Mouse (Mus musculus) fibroblast of lung, adult 2 months (primary cell): ENCODE measurements around the gene Camk1g.

Experiments used
- DNase-seq: peaks from one replicate; pipeline ENCODE4 v3.0.0-alpha.2; 2011; ENCODE audit warnings: low read depth

The Camk1g gene

DNA sequence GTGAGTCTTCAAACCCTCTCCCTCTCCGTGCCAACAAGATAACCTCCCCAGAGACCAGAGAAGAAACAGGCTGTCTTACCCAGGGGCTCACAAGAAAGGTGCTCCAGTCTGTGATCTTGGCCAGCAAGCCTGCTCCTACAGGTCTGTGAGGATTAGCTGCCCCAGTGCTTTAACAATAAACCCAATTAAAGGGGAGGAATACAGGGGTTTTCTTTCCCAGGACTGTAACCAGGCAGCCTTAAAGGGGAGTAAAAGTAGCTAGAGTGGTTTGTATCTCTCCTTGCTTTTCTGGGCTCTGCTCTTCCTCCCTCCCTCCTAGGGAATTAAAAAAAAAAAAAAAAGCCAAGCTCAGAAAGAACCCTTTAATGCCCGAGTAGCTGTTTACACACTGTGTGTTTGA lies at the start of gene Camk1g:
TSS of gene Camk1g (minus strand) at position 203 of the 400 bp plus-strand sequence.
- DNase-seq, result no peak

DNA sequence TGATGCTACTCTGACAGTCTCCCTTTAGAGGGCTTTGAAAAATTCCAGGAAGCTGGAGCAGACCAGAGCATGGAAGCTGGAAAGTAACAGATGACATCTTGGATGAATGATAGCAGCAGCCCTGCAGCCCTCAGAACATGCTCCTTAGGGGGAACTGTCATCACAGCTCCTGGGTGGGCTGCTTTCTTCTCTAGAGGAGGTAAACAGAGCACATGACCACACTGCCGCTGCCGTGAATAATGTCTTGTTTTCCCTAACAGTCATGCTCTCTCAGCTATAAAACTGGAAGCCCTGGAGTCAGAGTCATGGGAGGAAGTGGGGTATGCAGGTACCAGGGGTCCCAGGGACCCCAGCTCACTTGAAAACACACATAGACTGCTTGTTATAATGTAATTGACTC lies 49.1 kb upstream of the Camk1g start:
- DNase-seq, result no peak

DNA sequence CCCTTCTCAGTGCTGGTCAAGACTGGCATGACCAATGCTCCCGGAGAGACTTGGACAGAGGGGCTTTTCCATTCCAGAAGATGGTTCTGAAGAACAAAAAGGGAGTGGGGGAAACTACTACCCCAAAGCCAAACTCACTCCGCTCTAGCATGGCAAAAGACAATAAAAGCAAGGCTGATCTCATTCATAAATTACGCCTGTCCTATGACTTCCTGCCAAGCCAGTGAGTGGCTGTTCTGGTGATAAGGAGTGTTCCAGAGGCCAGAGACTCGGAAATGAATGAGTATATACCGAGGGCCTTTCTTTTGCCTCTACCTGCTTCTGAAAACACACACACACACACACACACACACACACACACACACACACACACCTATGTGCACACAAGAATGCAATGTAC lies 48.6 kb upstream of the Camk1g start:
- no peak for DNase-seq

DNA sequence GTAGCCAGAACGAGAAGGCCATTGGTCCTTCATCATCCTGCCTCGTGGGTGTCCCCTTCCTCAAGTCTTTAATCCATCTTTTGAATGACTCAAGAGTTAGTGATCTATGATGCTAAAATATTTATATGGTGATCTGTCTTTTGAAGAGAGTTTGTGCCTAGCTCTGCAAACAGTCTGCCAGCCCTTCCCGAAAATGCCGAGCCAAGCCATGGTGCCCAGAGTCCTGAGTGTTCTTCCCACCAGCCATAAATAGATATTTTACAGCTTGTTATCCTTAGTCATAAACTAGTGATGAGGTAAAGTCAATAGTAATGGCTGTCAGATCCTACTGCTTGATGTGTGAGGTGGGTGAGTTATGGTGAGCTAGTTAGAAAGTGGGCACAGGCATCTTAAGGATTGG lies 44.0 kb upstream of the Camk1g start:
- no peak for DNase-seq

DNA sequence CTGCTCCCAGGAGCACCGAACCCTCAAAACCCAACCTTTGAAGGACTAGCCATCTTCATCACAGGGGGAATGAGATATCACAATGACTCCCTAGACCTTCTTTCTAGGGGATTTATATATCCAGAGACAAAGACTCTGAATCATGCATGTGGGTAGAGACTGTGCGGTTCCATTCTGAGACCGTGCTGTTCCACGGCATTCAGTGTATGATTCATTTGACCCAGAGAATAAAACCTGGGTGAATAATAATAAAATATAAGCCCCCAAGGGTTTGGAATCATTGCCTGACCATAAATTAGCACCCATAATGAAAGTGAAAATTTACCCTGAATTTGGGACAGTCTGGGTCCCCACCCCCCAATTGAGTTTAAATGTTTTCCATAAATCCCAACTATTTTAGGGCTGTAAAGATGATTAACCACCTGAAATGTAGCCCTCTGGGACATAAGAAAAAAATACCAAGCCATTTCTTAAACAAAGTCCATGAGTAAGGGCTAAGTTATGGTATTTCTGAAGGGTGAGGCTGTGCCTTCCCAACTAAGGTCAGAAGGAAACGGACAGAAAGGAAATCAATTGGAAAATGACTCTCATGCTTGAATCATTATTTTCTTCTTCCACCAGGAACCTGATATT lies 43.4 kb upstream of the Camk1g start:
- DNase-seq, result no peak

DNA sequence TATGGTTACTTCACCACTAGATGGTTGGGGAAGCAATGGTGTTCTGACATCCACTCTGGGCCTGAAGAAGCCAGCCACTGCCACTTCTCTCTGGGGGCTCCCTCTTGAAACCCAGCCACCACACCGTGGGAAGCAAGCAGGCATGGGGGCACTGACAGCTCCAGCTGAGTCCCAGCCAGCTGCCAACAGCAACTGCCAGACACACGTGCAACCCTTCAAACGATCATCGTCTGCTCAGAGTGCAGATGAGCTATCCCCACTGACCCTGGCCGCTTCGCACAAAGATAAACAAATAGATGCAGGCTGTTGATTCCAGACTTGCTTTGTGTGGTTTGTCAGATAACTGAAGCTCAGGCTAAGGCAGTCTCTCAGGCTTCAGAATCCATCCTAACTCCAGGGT lies 37.4 kb upstream of the Camk1g start:
- no peak for DNase-seq

DNA sequence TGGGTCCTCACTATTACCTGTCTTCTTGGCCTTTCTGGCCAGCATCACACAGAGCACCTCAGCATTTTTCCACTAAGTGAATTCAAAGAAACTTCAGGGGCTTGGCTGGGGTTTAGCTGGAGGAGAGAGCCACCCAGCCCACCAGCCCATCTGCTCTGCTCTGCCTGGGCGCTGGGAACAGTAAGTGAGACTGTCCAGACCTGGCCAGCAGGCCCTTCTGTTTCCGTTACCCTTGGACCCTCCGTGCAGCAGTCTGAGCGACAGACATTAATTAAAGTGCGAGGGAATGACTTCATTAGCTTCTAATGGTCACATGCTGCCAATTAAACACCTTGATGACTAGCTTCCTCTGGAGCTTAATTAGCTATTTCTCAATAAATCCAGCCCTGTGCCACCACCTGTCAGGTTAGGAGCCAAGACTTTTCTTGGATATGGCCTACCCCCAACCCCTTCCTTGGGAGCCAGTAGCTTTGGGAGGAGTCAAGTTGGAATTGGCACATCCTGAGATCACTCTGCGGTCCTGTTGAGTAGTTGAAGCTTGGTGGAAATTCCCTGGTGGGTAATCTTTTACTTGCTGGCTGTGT lies 36.1 kb upstream of the Camk1g start:
- DNase-seq, result no peak

DNA sequence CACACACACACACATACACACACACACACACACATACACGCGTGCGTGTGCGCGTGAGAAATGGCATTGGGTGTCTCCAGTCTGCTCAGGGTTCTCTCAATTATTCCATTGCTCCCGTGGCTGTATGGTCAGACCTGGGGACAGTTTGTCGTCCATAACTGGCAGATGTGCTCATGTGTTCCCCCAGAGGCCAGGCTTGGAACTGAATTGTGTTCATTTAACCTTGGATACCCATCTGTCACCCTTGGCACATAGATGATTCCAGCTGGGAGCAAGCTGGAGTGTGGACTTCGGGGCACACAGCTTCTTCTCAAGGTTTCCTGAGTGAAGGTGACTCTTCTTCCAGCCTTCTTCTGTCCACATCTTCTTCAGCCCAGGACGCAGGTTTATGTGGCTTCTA lies 31.6 kb upstream of the Camk1g start:
- DNase-seq, result no peak

DNA sequence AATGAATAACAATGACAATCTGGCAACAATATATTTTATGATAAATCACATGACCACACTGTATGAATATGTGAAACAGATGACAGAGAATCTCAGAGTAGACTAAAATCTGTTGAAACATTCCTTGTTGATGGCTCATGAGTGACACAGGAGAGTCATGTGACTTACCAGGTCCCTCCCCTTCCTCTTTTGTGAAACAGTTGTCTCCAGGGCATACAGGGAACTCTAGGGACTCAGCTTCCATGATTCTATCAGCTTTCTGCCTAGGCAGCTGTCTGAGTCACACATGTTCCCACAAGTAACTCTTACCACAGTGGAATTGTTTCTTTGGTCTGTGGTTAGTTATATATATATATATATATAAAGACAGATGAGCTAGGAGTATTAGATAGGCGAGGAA lies 30.2 kb upstream of the Camk1g start:
- peak; percentile 54 for DNase-seq

DNA sequence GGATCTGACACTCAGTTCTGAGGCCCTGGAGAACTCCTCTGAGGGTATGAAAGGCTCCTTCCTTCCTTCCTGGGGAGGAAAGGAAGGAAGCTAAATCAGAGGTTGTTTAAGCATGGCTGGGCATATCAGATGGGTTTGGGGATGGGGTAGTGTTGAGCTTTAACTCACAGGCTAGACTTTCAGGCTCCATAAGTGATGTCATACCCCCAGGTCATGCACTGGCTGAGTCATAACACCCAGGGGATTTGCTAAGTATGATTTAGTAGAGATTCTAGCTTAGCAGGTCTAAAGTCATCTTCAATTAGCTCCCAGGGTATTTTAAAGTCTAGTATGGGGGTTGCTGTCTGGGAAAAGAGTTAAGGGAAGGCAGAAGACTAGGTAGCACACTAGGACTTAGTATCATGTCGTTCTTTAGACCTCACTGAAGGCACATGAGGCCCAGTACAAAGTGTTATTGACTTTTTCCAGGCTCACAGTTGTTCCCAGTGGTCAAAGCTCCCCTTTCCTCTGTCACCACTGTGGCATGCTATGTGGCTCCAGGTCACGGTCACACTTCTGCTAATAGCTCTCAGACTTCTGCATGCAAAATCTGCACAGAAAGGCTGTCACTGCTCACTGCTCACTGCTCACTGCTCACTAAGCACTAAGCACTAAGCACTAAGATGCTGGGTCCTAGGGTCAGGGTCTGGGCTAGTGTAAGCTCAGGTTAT lies 28.8 kb upstream of the Camk1g start:
- no peak for DNase-seq

DNA sequence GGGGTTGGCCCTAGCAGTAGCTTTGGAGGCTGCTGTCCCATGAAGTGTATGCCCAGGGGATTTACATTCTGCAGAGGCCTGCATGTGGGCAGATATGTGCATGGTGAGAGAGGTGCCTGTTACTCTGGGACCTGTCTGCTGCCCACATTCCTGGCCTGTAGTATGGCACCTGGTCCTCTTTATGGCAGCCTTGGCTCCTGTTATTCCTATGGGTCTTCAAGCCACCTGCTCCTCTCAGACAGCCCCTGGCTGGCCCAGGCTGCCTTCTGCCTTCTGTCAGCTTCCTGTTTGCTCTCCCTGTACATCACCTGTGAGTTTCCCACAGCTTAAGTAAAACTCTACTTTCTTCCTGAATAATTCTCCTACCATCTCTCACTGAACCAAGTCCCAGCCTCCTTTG lies 27.0 kb upstream of the Camk1g start:
- DNase-seq, result no peak

DNA sequence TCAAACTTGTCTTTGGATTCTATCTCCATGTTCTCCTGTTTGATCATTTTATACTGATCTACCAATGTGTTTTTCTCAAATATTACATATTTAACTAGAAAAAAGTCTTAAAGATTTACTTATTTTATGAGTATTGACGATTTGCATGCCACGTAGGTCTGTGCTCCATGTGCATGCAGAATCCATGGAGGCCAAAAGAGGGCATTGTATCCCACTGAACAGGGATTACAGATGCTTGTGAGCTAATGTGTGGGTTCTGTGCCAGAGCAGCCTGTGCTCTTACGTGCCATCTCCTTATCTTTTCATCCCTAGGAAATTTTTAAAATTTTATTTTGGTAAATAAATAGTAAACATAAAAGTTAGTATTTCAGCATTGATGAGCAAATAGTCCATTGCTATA lies 22.2 kb upstream of the Camk1g start:
- no peak for DNase-seq

DNA sequence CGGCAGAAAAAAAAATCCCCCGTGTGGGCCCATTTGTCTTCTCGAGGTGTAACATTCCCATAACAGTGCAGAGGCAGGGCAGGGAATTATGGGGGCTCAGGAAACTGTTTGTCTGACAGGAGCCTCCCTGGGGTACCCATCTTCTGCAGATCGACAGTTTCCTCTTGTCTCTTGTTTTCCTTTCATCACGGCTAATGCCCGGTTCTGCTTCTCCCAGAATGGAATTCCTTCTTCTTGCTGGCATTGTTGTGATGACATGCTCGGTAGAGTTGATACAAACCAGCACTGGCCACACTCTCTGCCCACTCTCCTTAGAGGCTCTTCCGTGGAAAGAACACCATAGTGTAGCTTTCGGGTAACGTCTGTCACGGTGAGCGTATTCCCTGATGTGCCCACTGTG lies 19.9 kb upstream of the Camk1g start:
- DNase-seq, result no peak

DNA sequence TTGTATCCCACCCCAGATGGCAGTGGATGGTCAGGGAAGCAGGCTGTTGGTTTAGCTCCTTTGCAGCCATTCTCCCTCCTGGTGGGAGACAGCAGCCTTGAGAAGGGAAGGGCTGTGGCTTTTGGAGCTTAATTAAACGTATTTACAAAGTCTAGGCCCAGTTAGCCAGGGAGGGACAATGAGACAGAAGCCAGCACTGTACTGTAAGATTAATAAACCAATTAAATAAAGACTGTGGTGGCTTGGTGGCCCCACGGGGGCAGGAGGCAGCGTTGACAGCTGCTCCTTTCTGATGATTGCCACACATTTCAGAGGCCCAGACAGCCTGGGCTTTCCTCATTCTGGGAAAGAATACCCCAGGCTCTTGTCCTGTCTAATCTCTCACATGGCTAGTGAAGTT lies 19.4 kb upstream of the Camk1g start:
- DNase-seq, result no peak

DNA sequence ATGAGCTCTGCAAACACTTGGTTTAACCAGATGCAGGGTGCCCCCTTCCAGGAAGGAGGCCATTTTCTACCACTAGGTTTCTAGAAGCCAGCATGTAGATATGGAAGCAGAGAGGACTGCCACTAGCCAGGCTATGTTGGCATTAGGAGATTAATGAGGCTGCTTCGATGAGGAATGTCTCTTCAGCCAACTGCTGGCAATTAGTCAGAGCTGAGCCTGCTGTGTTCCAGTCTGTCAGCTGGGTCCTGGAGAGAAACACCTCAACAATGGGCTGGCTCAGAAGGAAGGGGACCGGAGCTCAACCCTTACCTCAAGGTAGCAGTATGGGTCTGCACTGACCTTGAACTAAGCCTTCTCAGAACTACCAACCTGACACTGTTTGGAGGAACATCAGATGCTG lies 17.1 kb upstream of the Camk1g start:
- DNase-seq, result no peak

DNA sequence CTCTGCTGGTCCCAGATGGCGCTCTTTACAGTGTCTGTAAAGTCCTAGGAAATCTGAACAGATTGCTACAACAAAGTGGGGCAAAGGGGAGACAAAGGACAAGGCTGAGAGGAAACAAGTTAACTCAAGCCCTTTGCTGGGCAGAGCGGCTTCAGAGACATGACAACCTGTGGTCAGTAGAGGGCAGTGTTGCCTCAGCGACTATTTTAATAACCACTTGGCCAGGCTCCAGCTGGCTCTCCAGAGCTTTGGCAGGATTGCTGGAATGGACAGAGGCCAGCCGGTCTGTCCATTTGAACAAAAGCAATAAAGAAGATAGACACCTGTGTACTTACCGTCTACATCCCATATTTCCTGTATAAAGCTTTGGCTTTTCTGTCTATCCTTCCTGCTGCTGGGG lies 16.0 kb upstream of the Camk1g start:
- DNase-seq, result no peak

DNA sequence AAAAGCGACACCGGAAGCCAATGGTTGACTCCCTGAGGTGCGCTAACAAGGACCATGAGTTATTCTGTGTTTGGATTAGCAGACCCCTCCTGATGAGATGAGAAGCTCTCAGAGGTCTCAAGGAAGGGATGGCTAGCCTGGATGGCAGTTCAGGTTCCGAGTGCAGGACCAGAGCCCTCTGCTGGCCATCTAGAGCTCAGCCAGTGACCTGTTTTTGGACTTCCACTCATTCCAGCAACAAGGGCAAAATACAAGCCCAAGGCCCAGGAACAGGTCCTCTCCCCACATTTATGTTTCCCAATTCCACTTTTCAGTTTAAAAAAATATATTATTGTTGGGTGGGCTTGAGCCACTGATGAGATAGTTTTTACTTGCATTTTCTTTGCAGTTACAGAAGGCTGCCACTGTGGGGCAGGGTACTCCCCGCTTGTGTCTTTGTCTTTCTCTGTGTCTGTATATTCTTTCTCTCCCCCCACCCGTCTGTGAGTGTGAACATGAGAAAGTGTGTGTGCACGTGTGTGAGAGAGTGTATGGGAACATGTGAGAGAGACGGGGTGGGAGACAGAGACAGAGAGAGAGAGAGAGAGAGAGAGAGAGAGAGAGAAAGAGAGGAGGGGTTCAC lies 12.9 kb upstream of the Camk1g start:
- no peak for DNase-seq

DNA sequence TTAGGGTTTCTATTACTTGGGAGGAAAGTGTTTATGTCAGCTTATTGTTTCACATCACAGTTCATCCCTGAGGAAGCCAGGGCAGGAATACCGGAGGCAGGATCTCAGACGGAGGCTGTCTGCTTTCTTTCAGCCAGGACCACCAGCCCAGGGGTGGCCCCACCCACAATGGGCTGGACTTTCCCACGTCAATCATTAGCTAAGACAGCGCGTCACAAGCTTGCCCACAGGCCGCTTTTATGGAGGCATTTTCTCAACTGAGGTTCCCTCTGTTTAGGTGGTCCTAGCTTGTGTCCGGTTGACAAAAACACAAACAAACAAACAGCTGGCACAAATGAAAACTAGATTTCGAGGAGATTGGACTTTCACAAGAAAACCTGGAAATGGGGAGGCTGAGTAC lies 12.3 kb upstream of the Camk1g start:
- no peak for DNase-seq

DNA sequence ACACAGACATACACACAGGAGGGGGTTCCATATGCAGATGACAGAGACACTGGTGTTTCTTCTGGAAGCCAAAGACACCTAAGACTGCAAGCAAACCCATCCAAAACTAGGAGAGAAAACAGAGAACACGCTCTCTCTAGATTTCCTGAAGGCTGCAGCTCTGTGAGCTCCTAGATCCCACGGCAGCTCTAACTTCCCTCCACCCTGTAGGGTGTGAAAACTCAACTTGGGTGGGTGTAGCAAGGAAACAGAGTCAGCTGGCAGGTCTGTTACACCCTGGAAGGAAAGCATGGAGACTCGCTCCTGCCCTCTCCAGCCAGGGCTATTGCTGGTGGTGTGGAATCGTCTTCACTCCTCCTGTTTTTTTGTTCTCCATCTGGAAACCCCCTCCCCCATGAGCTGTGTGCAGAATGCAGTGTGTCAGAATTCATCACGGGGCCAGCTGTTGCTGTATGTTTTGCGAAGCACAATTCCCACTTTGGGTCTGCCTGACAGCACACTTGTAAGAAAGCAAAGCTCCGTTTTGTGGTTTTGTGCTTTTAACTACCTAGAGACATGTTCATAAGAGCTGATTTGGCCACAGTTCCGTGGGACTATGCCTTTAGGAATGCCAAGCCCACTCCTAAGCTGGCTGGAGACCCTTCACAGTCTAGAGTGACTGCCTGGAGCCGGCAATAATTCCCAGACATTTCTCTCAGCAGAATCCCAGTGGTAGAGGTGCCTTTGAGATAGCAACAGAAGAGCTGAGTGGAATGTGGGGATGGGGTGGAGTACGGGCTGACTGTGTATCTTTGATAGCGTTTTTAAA lies 11.7 kb upstream of the Camk1g start:
- no peak for DNase-seq

DNA sequence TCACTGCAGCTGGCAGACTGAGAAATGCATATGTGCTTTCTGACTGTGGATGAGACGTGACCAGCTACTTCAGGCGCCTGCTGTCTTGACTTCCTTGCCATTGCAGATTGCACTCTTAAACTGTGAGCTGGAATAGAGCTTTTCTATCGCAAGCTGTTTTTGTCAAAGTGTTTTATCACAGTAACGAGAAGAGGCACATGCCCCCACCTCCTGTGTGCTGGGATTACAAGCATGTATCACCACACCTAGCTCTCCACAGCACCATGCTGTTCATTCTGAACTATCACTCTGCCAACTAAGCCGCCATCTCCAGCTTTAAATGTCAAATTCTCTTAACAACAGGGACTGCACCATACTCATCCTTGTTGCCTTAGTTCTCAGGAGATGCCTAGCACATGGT lies 10.8 kb upstream of the Camk1g start:
- no peak for DNase-seq

DNA sequence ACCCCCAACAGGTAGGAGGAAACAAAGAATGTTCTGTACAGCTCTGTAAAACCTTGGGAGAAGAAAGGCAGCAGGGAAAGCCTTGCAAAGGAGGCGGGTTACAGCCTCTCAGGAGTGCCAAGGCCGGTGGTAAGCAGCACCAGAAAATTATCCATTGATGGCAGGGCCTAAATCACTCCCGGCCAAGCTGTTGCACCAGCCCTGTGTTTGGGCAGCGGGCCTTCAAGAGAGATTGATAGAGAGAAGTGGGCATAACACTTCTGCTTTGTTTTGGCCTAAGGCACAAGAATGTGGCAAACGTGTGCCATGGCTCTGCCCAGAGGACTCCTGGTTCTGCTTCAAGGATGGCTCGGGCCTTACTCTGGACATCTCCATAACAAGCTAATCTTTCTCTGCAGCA lies 9.5 kb upstream of the Camk1g start:
- DNase-seq, result no peak

DNA sequence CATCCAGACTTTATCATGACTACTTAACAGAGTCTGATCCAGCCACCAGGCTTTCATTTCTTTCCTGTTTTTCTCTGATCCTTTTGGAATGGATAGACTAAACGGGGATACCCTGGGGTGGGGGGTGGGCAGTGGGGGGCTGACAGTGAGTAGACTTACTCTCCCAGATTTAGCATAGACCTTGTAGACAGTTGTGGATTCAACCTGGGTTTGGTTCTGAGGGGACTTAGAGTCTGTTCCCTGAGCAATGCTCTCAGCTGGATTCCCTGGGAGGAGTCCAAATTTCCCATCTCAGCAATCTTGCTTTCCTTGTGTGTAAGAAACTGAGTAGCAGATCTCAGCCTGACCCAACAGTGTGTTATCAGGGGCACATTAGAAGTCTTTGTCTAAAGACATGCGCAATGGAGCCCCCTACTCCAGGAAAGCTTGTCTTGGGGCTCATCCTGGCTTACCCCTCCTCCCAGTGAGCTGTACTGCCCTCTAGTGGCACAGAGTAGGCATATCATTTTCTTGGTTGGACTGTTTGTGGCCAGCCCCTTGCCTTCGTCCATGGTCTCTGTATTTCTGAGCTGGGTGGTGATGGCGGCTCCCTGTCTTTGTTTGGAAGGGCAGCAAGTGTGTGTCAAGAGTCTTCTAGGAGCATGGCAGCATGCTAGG lies 6.5 kb upstream of the Camk1g start:
- DNase-seq, result no peak
